Mouse (Mus musculus): Measurements from ENCODE around the gene Plcl1. TPM values are rescaled to one million over a fixed set of nuclear protein-coding genes. Genes with fewer than 3 reads are reported as not detected.

The Plcl1 gene
- polyA plus RNA-seq, 1 experiment from 2014 or later, result 3.8 TPM

GRCm38 (mm10) chr1:55696206-55696605 is 290.5 kb downstream of the Plcl1 start:
- Histone ChIP-seq H3K9ac (replicated peaks; ENCODE audit: low read depth, low read length) (no peak overlapping the region), H3K9me3 (ENCODE audit: control insufficient read depth, low read depth, low read length) (no peaks in the 10 kb centered on the region), H3K4me2 (replicated peaks; ENCODE audit: low read depth, low read length) (no peak overlapping the region), H3K4me1 (ENCODE audit: control insufficient read depth, insufficient read depth, low read length) (no peaks in the 10 kb centered on the region), H3K27me3 (ENCODE audit: control insufficient read depth, insufficient read depth, low read length) (no peaks in the 10 kb centered on the region), H3K27ac (ENCODE audit: low read length) (no peak overlapping the region), H3K36me3 (ENCODE audit: control insufficient read depth, insufficient read depth, low read length) (no peaks in the 10 kb centered on the region), H3K4me3 (ENCODE audit: low read depth, low read length) (no peak overlapping the region)
- WGBS, result 94% methylated on average over 5 of the region's 5 CpGs
- no peak for ATAC-seq (ENCODE audit: insufficient number of reproducible peaks, insufficient read depth, low FRiP score, low read depth)

GRCm38 (mm10) chr1:55699393-55699970 is 293.8 kb downstream of the Plcl1 start:
- no peak overlapping the region for H3K4me3 ChIP-seq (ENCODE audit: low read depth, low read length)
- WGBS, result 84% methylated on average over 3 of the region's 3 CpGs
- no peaks in the 10 kb centered on the region for H3K27me3 ChIP-seq (ENCODE audit: control insufficient read depth, insufficient read depth, low read length)
- no peak overlapping the region for H3K27ac ChIP-seq (ENCODE audit: low read length)
- H3K9ac ChIP-seq (replicated peaks; ENCODE audit: low read depth, low read length), result no peak overlapping the region
- no peaks in the 10 kb centered on the region for H3K4me1 ChIP-seq (ENCODE audit: control insufficient read depth, insufficient read depth, low read length)
- no peak overlapping the region for H3K4me2 ChIP-seq (replicated peaks; ENCODE audit: low read depth, low read length)
- no peaks in the 10 kb centered on the region for H3K9me3 ChIP-seq (ENCODE audit: control insufficient read depth, low read depth, low read length)
- ATAC-seq (ENCODE audit: insufficient number of reproducible peaks, insufficient read depth, low FRiP score, low read depth), result no peak
- H3K36me3 ChIP-seq (ENCODE audit: control insufficient read depth, insufficient read depth, low read length), result no peaks in the 10 kb centered on the region

DNA sequence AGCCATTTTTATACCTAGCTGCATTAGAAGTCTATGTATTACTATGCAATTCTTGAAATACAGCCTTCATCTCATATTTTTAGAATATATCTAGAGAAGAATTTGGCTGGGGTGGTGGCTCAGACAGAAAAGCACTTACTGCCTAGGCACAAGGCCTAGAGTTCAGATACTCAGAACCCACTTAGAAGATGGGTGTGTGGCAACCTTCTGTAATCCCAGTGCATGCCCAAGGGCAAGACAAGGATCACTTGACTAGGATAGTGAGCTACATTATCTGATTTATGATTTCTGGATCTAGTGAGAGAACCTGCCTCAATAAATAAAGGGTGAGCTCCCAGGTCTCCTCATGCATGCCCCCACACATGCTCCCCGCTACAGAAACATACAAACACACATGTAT is 294.3 kb downstream of the Plcl1 start:
- no peak overlapping the region for H3K27ac ChIP-seq (ENCODE audit: low read length)

GRCm38 (mm10) chr1:55700726-55701125 is 295.0 kb downstream of the Plcl1 start:
- Histone ChIP-seq H3K9me3 (ENCODE audit: control insufficient read depth, low read depth, low read length) (no peaks in the 10 kb centered on the region), H3K4me2 (replicated peaks; ENCODE audit: low read depth, low read length) (no peak overlapping the region), H3K27me3 (ENCODE audit: control insufficient read depth, insufficient read depth, low read length) (no peaks in the 10 kb centered on the region), H3K9ac (replicated peaks; ENCODE audit: low read depth, low read length) (no peak overlapping the region), H3K4me3 (ENCODE audit: low read depth, low read length) (no peak overlapping the region), H3K27ac (ENCODE audit: low read length) (no peak overlapping the region), H3K4me1 (ENCODE audit: control insufficient read depth, insufficient read depth, low read length) (no peaks in the 10 kb centered on the region), H3K36me3 (ENCODE audit: control insufficient read depth, insufficient read depth, low read length) (no peaks in the 10 kb centered on the region)
- 70% methylated on average over 6 of the region's 6 CpGs for WGBS
- ATAC-seq (ENCODE audit: insufficient number of reproducible peaks, insufficient read depth, low FRiP score, low read depth), result no peak

More for the DNA sequence above, 294.3 kb downstream of the Plcl1 start:
- Histone ChIP-seq H3K4me3 (ENCODE audit: low read depth, low read length) (no peak overlapping the region), H3K4me1 (ENCODE audit: control insufficient read depth, insufficient read depth, low read length) (no peaks in the 10 kb centered on the region), H3K27me3 (ENCODE audit: control insufficient read depth, insufficient read depth, low read length) (no peaks in the 10 kb centered on the region), H3K4me2 (replicated peaks; ENCODE audit: low read depth, low read length) (no peak overlapping the region), H3K36me3 (ENCODE audit: control insufficient read depth, insufficient read depth, low read length) (no peaks in the 10 kb centered on the region), H3K9ac (replicated peaks; ENCODE audit: low read depth, low read length) (no peak overlapping the region), H3K9me3 (ENCODE audit: control insufficient read depth, low read depth, low read length) (no peaks in the 10 kb centered on the region)
- WGBS, result 94% methylated on average over 1 of the region's 1 CpGs
- ATAC-seq (ENCODE audit: insufficient number of reproducible peaks, insufficient read depth, low FRiP score, low read depth), result no peak

GRCm38 (mm10) chr1:55701601-55702000 is 295.9 kb downstream of the Plcl1 start:
- no peaks in the 10 kb centered on the region for H3K4me1 ChIP-seq (ENCODE audit: control insufficient read depth, insufficient read depth, low read length)
- no peak overlapping the region for H3K4me2 ChIP-seq (replicated peaks; ENCODE audit: low read depth, low read length)
- H3K36me3 ChIP-seq (ENCODE audit: control insufficient read depth, insufficient read depth, low read length), result no peaks in the 10 kb centered on the region
- ATAC-seq (ENCODE audit: insufficient number of reproducible peaks, insufficient read depth, low FRiP score, low read depth), result no peak
- H3K27ac ChIP-seq (ENCODE audit: low read length), result no peak overlapping the region
- H3K27me3 ChIP-seq (ENCODE audit: control insufficient read depth, insufficient read depth, low read length), result no peaks in the 10 kb centered on the region
- 88% methylated on average over 6 of the region's 6 CpGs for WGBS
- no peak overlapping the region for H3K9ac ChIP-seq (replicated peaks; ENCODE audit: low read depth, low read length)
- no peaks in the 10 kb centered on the region for H3K9me3 ChIP-seq (ENCODE audit: control insufficient read depth, low read depth, low read length)
- H3K4me3 ChIP-seq (ENCODE audit: low read depth, low read length), result no peak overlapping the region

DNA sequence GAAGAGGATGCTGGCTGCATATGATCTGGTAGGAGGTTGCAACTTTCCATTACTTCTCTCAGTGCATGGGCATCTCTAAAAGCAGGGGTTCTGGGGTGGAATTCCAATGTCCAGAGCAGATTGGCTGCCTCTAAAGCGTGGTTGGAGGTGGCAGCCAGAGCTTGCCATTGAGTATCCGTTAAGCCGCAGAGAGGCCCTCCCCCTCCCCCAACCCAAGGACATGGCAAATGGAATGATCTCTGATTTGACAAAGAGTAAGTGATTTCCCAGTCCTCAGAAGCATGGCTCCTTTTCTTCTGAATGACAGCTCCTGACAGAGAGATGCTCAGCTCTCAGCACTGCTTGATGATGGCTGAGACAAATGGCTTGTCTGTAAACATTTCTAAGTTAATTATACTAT is 296.4 kb downstream of the Plcl1 start:
- Histone ChIP-seq H3K9me3 (ENCODE audit: control insufficient read depth, low read depth, low read length) (no peaks in the 10 kb centered on the region), H3K9ac (replicated peaks; ENCODE audit: low read depth, low read length) (no peak overlapping the region), H3K27me3 (ENCODE audit: control insufficient read depth, insufficient read depth, low read length) (no peaks in the 10 kb centered on the region), H3K4me1 (ENCODE audit: control insufficient read depth, insufficient read depth, low read length) (no peaks in the 10 kb centered on the region), H3K36me3 (ENCODE audit: control insufficient read depth, insufficient read depth, low read length) (no peaks in the 10 kb centered on the region), H3K4me3 (ENCODE audit: low read depth, low read length) (no peak overlapping the region), H3K27ac (ENCODE audit: low read length) (no peak overlapping the region), H3K4me2 (replicated peaks; ENCODE audit: low read depth, low read length) (no peak overlapping the region)
- no peak for ATAC-seq (ENCODE audit: insufficient number of reproducible peaks, insufficient read depth, low FRiP score, low read depth)
- WGBS, result 66% methylated on average over 3 of the region's 3 CpGs

- WGBS, result 50% methylated on average over 2 of the region's 2 CpGs
- Histone ChIP-seq H3K4me2 (replicated peaks; ENCODE audit: low read depth, low read length) (no peak overlapping the region), H3K9ac (replicated peaks; ENCODE audit: low read depth, low read length) (no peak overlapping the region), H3K4me1 (ENCODE audit: control insufficient read depth, insufficient read depth, low read length) (no peaks in the 10 kb centered on the region), H3K27me3 (ENCODE audit: control insufficient read depth, insufficient read depth, low read length) (no peaks in the 10 kb centered on the region), H3K9me3 (ENCODE audit: control insufficient read depth, low read depth, low read length) (no peaks in the 10 kb centered on the region), H3K4me3 (ENCODE audit: low read depth, low read length) (no peak overlapping the region), H3K27ac (ENCODE audit: low read length) (no peak overlapping the region), H3K36me3 (ENCODE audit: control insufficient read depth, insufficient read depth, low read length) (no peaks in the 10 kb centered on the region)
- ATAC-seq (ENCODE audit: insufficient number of reproducible peaks, insufficient read depth, low FRiP score, low read depth), result no peak
Measured at GRCm38 (mm10) chr1:55704707-55705106, 299.0 kb downstream of the Plcl1 start.

- Histone ChIP-seq H3K4me2 (replicated peaks; ENCODE audit: low read depth, low read length) (no peak overlapping the region), H3K27ac (ENCODE audit: low read length) (no peak overlapping the region), H3K27me3 (ENCODE audit: control insufficient read depth, insufficient read depth, low read length) (no peaks in the 10 kb centered on the region), H3K9me3 (ENCODE audit: control insufficient read depth, low read depth, low read length) (no peaks in the 10 kb centered on the region), H3K36me3 (ENCODE audit: control insufficient read depth, insufficient read depth, low read length) (no peaks in the 10 kb centered on the region), H3K9ac (replicated peaks; ENCODE audit: low read depth, low read length) (no peak overlapping the region), H3K4me1 (ENCODE audit: control insufficient read depth, insufficient read depth, low read length) (no peaks in the 10 kb centered on the region), H3K4me3 (ENCODE audit: low read depth, low read length) (no peak overlapping the region)
- no peak for ATAC-seq (ENCODE audit: insufficient number of reproducible peaks, insufficient read depth, low FRiP score, low read depth)
- WGBS, result 80% methylated on average over 6 of the region's 6 CpGs
Measured at GRCm38 (mm10) chr1:55705173-55705572, 299.5 kb downstream of the Plcl1 start.

GRCm38 (mm10) chr1:55705756-55706155 is 300.0 kb downstream of the Plcl1 start:
- H3K27ac ChIP-seq (ENCODE audit: low read length), result no peak overlapping the region
- 52% methylated on average over 3 of the region's 3 CpGs for WGBS
- H3K27me3 ChIP-seq (ENCODE audit: control insufficient read depth, insufficient read depth, low read length), result no peaks in the 10 kb centered on the region
- no peak overlapping the region for H3K4me2 ChIP-seq (replicated peaks; ENCODE audit: low read depth, low read length)
- no peaks in the 10 kb centered on the region for H3K36me3 ChIP-seq (ENCODE audit: control insufficient read depth, insufficient read depth, low read length)
- ATAC-seq (ENCODE audit: insufficient number of reproducible peaks, insufficient read depth, low FRiP score, low read depth), result no peak
- no peaks in the 10 kb centered on the region for H3K4me1 ChIP-seq (ENCODE audit: control insufficient read depth, insufficient read depth, low read length)
- no peak overlapping the region for H3K9ac ChIP-seq (replicated peaks; ENCODE audit: low read depth, low read length)
- no peaks in the 10 kb centered on the region for H3K9me3 ChIP-seq (ENCODE audit: control insufficient read depth, low read depth, low read length)
- H3K4me3 ChIP-seq (ENCODE audit: low read depth, low read length), result no peak overlapping the region

Data from stomach, embryonic 14.5 days (tissue).